Mouse (Mus musculus): Measurements from ENCODE around the gene Ptms.
A peak's percentile ranks its signal among the peaks of the same experiment; 100 is the strongest.
"Not testable (repeated sequence)": the region's sequence is repeated elsewhere in the genome, so short reads cannot be mapped to it uniquely, and the experiment has no call there.

The Ptms gene

DNA sequence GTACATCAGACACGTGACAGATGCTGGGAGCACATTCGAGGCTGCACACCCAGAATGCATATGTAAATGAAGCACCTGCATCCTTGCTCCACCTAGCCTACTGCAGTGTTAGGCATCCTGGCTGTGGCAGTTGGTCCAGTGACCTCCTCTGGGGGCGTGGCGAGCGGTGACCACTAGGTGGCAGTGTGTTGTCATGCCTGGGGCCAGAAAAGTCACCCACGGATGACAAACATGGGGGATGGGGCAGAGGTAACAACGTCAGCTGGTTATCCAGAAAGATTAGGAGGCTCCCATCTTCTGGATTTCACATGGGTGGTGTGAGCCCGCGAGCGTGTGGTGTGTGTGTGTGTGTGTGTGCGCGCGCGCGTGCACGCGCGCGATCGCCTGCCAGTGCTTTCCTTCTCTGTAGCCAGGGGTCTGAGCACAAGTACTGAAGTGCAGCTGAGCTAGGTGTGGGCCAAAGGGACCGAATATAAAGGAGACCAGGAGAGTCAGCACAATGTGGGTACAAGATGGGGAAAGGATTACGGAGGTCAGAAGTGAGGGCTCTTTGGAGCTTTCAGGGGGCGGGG lies 16.2 kb downstream of the Ptms start:
- DNase-seq, result peak; percentile 96

DNA sequence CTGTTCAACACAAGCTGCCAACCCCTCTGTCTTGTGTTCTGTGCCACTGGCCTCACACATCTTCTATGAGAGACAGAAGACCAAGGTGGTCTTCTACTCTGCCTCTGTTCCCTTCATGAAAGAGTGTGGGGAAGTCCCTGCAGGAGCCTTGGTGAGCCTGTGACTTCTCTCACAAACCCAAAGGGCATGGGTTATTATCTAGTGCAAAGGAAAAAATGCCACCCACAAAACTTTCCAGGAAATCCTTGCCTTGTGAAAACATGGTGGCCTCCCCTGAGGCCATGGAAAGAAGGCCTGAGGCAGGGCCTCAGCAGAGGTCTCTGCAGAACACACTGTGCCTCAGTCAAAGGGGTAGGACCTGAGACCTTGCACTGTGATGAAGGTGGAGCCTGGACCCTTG lies 18.1 kb downstream of the Ptms start:
- no peak for DNase-seq

DNA sequence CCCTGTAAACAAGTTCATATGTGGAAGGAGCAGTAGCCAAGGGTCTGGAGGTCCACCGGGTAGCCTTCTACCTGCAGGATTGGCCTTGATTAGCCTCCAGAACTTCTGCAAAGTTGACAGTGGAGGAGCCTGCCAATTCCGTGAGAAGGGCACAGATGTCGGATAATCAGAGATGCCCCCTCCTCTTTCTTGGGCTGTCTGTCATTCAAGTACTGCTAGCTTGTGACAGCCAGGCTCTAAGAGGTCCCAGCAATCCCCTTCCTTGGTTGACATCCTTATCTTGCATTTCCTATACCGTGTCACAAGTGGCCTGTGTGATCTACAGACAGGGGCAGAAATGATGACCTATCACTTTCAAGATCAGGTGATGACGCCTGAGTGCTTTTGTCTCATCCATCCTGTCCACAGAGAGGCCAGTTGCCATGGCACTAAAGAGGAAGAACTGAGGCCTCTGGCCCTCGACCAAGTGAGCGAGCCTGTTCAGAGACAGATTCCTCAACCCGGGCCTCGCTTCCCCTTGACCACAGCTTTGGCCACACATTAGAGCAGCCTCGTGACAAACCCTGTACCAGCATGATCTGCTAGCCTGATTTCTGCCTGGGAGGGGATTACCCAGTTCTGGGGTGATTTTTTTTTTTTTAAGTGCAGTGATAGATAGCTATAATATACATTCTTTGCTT lies 19.0 kb downstream of the Ptms start:
- no peak for DNase-seq

DNA sequence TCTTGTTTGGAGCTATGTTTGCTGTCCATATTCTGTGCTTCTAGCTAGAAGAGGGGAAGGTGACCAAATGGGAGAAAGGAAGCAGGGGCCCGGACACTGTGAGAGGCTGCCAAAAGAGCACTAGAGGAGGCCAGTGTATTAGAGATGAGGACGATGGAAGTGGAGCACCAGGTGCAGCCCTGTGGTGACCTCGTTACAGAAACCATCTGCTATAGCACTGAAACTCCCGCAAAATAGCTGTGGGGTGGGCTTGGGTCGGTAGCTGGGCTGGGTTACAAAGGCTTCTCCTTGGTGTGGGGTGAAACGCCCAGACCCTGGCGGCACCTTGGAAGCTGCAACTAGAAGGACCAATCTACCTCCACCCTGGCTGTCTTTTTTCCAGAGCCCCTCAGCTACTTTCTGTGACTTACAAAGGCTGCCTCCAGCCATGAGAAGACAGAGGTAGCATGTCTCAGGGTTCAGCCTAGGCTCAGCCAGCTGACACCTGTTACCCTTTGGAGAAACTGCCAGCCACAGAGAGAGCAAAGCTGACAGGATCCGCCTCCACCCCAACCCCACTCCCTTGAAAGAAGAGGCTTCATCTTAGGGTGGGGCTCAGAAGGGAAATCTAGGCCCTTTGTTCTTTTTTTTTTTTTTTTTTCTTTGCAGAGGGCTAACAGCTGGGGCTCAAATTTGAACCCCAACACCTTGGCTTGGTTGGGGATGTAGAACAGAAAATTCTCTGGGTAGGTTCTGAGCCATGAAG lies 19.7 kb downstream of the Ptms start:
- DNase-seq, result no peak

DNA sequence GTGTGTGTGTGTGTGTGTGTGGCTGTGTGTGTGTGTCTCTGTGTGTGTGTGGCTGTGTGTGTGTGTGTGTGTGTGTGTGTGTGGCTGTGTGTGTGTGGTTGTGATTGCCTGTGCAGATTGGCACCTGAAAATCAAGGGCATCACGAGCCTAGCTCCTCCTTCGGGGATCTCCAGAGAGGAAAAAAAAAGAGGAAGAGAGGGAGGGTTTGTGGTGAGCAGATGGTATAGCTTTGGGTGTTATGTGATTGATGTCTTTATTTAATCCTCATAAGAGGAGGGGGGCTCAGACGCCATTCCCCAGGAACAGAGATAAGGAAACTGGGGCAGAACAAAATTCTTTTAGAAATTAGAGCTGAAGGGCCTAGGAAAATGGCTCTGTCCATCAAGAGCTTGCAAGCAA lies 21.5 kb downstream of the Ptms start:
- DNase-seq, result no peak

DNA sequence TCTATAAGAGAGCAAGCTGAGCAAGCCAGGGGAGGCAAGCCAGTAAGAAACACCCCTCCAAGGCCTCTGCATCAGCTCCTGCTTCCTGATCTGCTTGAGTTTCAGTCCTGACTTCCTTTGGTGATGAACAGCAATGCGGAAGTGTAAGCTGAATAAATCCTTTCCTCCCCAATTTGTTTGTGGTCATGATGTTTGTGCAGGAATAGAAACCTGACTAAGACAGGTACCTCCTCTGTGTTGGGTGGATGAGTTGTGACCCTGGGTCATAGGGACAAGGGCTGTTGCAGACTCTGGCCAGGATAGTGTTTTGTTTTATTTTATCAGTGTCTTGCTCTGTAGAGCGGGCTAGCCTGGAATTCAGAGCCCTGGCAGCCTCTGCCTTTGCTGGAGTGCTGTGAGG lies 25.8 kb downstream of the Ptms start:
- not testable (repeated sequence) for DNase-seq

DNA sequence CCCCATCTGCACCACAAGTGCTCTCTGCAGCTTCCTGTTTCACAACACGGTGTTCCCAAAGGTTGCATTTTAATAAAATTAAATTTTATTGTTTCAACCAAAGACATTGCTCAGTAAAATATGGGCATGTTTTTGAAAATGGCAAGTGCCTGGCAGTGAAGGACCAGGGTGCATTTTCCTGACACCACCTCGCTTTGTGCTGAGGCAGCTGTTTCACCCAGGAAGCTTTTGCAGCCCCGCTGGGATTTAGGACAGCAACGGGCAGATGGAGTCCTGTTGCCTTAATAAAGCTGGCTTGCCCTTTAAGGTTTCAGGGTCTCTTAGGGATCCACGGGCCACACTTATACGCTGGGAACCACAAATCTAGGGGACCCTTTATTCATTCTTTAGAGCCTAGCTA lies 28.9 kb downstream of the Ptms start:
- no peak for DNase-seq

DNA sequence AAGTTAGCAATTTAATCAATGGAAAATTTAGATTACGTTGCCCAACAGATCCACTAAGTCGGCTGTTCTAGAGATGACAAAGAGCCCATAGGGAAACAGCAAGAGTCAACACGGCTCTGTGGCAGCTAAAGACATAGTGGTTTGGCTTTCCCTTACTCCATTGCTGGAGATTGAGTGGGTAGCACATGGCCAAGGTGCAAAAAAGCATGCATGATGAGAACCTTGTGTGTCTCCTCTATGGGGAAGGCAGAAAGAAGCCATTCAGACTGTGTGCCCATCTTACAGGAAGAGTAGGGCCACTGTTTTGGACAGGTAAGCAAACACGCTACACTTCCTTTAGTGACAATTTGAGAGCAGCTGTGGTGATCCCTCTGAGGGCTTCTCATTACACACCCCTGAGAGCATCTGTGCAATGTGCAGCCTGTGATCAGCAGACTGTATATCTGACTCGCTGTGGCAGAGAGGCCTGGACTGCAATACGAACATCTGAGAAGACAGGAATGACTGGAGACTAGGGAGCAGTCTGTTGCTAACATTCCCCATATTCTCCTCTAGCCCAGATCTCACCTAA lies 31.3 kb downstream of the Ptms start:
- no peak for DNase-seq

DNA sequence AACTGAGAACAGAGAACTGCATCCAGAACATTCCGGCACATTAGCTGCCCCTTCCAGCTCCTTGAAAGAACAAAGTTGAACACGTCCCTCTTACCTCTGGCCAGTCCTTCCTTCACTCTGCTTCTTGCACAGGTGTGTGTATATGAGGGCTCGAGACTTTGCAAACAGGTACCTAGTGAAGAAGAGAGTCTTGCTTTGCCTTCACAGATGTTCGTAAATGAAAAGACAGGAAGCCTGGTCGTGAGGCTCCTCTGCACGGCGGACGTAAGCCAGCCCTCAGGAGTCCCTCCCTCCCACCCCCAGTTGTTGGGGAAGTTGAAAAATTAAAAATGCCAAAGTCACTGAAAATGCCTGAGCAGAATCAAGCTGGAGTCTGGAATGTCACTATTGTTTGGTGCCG lies 31.9 kb downstream of the Ptms start, which contains the start of gene Cd4:
TSS of gene Cd4 (minus strand) at position 236 of the 400 bp plus-strand sequence.
- no peak for DNase-seq

DNA sequence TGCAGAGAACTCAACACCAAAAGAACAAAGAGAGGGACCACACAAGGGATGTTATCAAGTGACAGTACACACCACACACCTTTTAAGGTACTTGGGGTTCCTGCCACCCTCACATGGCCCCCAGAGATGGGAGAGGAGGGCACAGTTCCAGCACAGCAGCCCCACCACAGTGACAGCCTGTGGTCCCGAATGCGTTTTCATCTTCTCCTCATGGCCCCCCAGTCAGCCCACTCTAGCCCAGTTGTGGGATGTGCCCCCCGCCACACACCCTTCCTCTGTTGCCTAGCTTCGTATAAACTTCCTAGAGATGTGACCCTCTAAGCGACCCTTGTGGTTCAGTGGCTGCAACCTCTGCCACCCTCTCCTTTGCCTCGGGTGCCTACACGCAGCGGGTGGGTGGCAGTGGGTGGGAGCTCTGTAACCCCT lies 33.9 kb downstream of the Ptms start:
- DNase-seq, result no peak

DNA sequence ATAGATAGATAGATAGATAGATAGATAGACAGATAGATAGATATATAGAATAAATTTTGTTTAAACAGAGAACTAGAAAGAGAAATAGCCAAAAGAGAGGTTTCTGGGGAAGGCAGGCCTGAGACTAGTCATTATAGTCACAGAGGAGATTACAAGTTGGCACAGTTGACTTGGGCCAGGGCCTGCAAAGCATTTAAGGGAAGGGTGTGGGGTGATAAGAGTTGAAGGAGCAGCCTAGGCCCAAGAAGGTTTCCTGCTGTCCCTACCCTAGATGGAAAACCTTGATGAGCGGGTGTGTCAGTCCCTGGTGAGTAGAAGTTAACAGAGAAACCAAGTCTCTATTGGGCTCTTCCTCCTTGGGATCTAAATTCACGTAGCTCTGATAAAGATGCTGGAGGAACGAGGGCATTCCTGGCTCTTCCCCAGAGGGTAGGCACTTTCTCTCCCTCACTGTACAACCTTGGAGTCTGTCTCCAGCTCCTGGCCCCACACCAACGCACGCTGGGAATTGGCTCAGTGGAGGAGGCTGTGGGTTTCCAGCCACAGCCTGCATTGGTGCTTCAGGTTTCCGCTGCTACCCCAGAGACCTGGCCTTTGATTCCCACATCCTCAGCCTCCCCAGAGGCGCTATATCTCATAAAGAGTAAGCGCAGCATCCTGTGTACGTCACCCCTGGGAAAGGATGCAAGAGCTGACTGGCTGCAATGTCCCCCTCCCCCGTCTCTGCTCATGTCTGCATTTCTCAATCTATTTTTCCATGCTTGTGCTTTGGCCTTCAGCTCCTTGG lies 35.0 kb downstream of the Ptms start:
- DNase-seq, result peak; percentile 25

DNA sequence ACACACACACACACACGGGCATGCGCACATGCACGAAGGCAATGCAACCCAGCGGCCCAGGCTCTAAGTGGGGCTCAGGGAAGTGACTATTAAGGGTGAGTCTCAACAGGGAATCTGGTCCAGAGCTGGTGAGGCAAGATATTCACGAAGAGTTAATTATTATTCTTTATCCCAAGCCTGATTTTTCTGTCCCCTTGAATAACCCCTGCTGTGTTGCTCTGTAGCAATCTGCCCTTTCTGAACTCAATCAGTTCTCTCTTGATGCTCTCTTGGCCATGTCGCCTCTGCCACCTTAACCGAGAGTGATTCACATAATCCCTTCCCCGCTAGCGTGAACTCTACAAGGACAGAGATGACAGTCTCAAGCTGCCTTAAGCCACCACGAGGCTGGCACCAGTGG lies 36.6 kb downstream of the Ptms start:
- no peak for DNase-seq

DNA sequence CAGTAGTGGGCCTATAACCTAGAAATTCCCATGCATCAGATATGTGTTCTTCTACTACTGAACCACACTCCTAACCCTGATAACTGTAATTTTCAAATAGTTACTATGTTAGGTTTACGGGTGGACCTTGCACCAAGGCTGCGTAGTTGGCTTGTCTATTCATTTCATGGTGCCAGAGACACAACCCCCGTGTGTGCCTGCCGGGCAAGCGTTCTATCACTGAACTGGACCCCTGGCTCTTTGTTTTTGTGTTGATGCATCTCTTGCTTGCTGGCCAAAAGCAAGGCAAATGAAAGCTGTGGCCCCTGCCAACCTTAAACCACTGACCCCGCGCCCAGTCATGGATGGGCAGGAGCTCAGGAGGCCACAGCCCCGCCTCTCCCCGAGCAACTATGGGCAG lies 38.1 kb downstream of the Ptms start:
- no peak for DNase-seq

DNA sequence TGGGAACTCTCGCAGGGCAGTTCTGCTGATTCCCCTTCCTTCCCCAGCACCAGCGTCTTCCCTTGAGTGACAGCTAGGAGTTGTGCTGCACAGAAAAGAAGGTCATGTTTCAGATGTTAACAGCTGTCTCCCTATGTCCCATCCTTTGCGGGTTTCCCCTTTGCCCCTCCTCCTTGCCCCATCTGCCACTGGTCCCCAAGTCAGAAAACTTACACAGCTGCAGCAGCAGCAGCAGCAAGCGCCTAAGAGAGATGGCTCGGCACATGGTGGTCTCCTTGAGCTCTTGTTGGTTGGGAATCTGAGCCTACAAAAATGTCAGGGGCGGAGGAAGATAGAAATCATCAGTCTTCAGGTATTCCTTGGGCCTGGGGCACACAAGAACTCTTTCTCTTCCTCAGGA lies 40.5 kb downstream of the Ptms start:
- DNase-seq, result no peak

DNA sequence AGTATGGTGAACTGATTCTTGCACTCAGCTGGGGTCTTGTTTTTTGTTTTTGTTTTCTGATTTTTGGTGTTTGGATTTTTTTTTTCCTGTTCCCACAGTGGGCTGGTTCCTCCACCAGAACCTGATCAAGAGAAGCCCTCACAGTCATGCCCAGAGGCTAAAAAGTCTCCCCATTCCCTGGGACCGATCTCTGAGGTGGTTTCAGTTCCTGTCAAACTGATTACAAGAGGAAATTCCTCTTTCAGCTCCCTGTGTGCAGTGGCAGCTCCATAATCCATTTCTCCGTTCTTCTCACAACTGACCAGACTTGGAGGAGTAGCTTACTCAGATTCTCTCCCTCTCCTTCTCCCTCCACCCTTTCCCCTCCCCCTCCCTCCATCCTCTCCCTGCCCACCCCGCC lies 45.6 kb downstream of the Ptms start:
- no peak for DNase-seq

DNA sequence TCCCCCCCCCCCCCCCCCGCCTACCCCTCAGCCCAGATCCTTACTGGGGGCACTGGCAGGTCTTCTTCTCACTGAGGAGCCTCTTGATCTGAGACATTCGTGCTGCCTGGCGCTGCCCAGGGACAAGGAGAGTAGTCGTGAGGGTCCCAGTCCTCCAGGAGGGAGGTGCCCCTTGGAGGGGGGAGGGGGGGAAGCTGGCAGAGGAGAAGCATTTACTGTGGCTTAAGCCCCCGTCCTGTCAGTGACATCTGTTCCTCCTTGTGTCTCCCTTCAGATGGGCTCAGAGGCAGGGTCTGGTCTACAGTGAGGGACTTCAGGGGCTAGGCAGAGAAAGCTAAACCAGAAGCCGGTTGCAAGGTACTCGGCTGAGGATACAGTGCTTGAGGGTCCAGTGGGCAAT lies 53.3 kb downstream of the Ptms start:
- no peak for DNase-seq

DNA sequence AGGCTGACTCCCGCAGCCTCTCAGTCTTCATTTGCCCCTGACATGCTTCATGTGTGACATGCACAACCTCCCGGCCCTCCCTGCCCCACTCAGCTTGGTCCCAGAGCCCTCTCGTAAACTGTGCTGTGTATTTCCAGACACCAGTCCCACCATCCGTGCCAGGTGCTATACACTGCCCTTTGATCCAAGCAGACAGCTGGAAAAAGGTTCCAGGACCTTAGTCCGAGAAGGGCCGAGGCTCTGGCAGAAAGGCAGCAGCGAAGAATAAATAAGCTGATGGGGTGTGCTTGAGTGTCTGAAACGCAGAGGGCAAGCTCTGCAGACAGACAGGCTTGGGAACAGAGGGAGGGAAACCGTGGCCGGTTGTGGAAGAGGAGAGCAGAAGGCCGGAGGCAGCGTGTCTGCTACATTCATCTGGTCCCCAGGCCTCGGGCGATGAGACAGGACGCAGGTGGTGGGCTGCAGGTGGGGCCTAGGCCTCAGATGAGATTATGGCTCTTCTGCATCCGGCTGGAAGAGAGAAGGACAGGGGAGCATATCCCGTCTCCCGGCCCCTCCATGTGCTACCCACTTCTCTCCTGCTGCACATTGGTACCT lies 54.0 kb downstream of the Ptms start:
- peak; percentile 29 for DNase-seq

Measured in kidney, postnatal 14 days (tissue).